Mouse (Mus musculus) cerebellum, adult (tissue): ENCODE results near the gene Lmo2.

ENCODE experiments used
- ATAC-seq: cut with Nextera tagmentation; 2 replicates; pipeline ENCODE4 v1.9.2; 2017; ENCODE audit warnings: mild to moderate bottlenecking, moderate library complexity, mixed read lengths; ENCODE audit not compliant: insufficient number of reproducible peaks, low FRiP score, low TSS enrichment

Gene Lmo2

DNA sequence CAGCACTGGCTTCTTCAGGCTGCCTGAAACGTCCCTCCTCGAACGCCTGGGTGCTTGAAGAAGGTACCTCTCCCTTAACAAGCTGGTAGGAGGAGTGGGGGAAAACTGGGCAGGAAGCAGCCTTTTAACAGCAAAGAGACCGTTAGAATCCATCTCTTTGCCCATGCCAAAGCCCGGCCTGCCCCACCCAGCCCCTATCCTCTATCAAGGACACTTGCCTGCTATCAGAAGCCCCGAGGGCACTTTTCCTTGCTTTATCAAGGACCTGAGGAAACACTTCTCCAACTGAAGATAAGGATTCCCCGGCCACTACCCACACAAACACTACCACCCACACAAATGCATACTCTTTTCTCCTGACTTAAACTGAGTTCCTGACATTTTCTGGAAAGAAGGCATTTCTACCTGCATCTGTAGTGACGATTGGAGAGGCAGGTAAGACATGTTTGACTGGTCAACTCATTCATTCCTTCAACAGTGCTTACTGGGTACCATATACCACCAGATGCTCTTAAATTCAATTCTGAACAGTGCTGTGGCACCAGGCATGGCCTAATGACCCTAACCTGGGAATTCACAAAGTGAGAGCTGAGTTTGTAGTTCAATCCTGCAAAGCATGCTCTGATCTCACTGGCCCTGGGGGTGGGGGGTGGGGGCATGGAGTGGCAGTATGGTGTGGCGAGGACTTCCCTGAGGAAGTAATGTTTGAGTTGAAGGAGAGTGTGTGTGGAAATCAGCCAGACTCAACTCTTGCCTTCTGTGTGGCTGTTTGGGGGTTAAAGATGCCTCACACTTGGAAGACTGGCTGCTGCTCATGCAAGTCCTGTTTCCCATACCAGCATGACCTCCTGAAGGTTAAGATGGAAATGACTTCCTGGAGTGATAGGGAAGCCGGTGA lies at the start of gene Lmo2:
Lmo2 (plus strand) TSS at position 338 of the 898 bp plus-strand sequence.
- no peak for ATAC-seq

DNA sequence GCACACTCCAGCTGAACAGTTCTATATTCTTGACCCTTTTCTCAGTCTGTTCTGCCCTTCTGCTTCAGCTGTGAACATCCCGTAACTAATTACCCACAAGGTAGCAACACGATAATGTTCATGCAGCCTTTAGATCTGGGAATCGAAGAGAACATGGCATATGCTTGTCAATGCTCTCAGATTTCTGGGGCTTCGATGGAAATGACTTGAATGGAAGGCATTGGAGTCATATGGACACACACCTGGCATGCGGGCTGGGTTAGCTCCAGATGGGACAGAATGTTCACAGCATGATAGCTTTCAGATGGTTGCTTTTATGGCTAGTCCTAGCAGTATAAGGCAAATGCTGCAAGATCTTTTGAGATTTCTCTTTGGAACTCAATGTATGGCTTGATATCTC lies 47.2 kb upstream of the Lmo2 start:
- no peak for ATAC-seq

DNA sequence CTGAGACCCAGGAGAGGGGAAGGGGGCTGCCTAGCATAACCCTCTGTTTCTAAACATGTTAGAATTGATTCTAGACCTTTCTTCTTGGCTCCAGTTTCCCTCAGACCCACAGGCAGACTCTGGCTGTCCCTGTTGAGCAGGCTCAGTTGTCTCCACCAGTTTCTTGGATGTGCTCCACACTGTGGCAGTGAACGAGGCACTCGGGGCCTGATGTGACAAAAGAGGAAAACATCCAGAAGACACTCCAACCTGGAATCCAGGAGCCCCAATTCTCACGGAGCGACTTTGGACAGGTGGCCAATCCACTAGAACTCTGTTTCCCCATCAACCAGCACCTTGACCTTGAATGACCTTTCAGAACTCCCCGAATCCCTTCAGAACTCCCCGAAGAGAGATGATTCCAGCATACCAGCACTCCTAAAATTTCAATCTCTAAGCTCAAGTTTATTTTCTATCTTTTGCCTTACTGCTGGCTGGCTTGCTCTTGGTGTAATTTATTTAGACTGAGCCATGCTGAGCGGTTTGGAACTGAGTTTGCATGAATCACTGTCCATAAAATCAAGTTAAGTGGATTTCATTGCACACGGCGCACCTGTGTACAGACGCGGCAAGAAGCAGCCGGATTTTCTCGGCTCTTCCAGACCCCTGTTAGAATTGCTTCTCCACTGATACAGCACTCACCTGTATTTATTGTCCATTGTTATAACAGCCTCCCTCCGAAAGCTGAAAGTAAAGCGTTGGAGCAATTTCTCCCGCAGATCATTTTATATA lies 45.1 kb upstream of the Lmo2 start:
- no peak for ATAC-seq

- no peak for ATAC-seq
Observed at GRCm38 (mm10) chr2:103913252-103913650, 44.5 kb upstream of the Lmo2 start.

DNA sequence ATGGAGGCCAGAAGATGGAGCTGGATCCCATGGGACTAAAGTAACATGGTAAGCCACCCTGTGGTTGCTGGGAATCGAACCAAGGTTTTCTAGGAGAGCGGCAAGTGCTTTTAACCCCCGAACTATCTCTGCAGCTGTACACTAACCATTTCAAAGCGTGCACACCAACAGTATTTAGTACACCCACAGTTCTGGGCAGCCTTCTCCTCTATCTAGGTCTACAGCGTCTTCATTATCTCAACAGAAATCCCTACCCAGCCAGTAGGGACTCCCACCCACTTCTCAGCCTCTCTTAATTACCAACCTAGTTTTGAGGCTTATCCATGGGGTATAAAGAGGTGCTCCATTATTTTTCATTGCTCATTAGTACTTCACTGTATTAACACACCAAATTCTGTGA lies 41.7 kb upstream of the Lmo2 start:
- no peak for ATAC-seq

GRCm38 (mm10) chr2:103917375-103917774 lies 40.4 kb upstream of the Lmo2 start:
- no peak for ATAC-seq

- no peak for ATAC-seq
Observed at GRCm38 (mm10) chr2:103918375-103918774, 39.4 kb upstream of the Lmo2 start.

GRCm38 (mm10) chr2:103919488-103919887 lies 38.3 kb upstream of the Lmo2 start:
- no peak for ATAC-seq

DNA sequence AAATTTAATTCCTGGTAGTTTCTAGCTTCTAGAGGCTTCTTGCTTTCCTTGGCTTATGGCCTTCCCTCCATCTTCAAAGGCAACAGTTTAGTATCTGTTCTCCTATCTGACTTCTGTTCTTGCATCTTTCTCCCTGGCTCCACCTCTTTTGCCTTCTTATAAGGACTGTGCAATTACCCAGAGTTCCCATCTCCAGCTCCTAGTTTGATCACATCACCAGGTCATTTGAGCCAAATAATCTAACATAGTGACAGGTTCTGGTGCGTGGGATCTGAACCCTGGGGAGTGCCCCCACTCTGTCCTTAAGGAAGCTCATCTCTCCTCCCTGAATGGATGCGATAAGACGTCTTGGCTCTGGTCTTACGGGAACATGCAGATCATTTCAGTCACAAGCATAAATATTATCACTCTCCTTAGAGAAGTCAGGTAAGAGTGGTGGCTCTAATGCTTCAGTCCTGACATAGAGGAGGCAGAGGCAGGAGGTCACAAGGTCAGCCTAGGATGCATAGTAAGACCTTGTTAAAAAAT lies 31.1 kb upstream of the Lmo2 start:
- ATAC-seq: no peak

GRCm38 (mm10) chr2:103927610-103928145 lies 30.1 kb upstream of the Lmo2 start:
- no peak for ATAC-seq

DNA sequence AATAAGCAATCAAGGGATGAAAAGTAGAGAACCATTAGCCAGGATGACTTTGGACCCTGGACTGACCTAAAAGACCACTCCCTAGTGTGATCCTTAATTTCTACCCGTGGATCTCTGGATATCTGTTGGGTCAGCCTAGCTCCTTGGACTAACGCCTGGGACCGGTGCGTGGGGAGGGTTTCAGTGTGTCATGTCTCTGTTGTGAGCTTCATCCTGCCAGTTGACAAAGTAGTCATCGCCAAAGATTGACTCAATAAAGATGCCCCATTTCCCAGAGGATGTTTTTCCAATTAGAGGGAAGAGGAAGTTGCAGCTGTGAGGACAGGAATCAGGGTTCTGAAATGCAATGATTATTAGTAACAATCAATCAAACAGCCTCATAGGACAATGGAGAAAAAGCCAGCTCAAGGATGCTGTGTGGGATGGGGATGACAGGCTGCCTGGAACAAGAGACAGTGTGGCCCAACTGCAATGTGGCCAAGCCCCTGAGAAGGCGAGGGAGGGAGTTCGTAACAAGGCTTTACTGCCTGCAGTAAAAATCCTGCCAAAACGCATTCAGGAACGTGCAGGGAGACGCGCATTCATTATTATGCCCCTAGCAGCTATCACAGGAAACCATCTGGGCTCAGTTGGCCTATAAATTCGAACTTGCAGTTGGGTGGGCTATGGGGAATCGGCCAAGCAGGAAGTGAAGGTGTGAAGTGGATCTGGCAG lies 27.3 kb upstream of the Lmo2 start:
- ATAC-seq: no peak

DNA sequence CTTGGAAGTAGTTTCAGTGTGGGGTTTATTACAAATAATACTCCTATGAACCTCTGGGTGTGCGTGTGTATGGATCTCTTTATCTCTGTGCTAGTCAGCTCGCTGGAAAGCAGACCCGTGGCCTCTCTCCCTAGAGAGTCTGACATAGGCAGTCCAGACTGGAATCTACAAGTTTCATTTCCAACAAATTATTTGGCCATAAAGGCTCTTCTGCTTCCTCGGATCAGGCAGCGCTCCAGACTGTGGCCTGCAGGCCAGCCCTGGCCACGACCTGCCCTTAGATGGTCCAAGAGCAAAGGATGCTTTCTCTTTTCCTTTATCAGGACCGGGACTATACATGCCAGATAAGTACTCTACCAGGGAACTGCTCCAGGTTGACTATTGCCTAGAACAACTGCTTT lies 26.3 kb upstream of the Lmo2 start:
- ATAC-seq: no peak

DNA sequence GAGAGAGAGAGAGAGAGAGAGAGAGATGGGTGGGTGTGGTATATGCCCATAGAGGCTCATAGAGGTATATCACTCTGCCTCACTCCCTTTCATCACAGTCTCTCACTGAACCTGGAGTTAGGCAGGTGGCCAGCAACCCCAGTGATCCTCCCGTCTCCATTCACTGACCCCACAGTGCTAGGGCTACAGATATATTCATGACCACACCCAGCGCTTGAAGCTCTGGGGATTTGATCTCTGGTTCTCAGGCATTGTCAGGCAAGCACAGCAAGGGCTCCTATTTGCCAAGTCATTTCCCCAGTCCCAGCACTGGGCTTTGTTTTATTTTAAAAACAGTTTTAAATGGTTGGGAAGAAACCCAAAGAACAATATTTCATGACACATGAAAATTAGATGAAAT lies 25.8 kb upstream of the Lmo2 start:
- no peak for ATAC-seq

DNA sequence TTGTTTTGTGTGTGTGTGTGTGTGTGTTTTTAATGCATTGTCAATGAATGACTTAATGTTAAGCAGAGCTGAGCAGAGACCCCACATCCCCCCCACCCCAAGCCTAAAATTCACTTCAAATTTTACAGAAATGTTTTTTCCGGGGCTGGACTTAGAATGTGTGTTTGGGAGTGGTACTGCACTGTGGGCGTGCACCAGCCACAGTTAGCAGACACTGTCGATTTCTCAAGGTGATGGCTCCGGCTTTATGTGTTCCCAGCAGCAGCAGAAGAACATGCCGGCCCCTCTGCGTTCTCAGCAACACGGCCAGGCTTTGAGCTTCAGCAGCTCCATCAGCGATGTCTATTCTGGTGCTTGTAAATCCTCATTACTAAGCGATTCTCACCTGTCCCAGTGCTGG lies 25.3 kb upstream of the Lmo2 start:
- ATAC-seq: no peak

GRCm38 (mm10) chr2:103934270-103934669 lies 23.5 kb upstream of the Lmo2 start:
- no peak for ATAC-seq

- no peak for ATAC-seq
Observed at GRCm38 (mm10) chr2:103934670-103935069, 23.1 kb upstream of the Lmo2 start.

GRCm38 (mm10) chr2:103935691-103936435 lies 21.9 kb upstream of the Lmo2 start:
- no peak for ATAC-seq

- no peak for ATAC-seq
Observed at GRCm38 (mm10) chr2:103936666-103937065, 21.1 kb upstream of the Lmo2 start.

GRCm38 (mm10) chr2:103937670-103938069 lies 20.1 kb upstream of the Lmo2 start:
- no peak for ATAC-seq

- ATAC-seq: no peak
Observed at GRCm38 (mm10) chr2:103938573-103938972, 19.2 kb upstream of the Lmo2 start.
